Mouse (Mus musculus) neural tube, embryonic 13.5 days (tissue): ENCODE results near the gene Cntn5. TPM values are rescaled to one million over a fixed set of nuclear protein-coding genes. Genes with fewer than 3 reads are reported as not detected.
A peak's percentile ranks its signal among the peaks of the same experiment; 100 is the strongest.

ENCODE experiments used
- ATAC-seq: fragments of 200-750 bp; cut with Nextera tagmentation; 2 replicates; pipeline ENCODE4 v1.8.0; 2017; ENCODE audit warnings: low read depth, mild to moderate bottlenecking, moderate TSS enrichment, moderate library complexity
- H3K27ac ChIP-seq: fragments of 300-500 bp; sonication (generic); replicated peaks from 2 replicates; pipeline ENCODE4 v1.5.1; 2015; ENCODE audit warnings: moderate library complexity, mild to moderate bottlenecking, inconsistent platforms
- H3K27me3 ChIP-seq: fragments of 300-500 bp; sonication (generic); 2 replicates; pipeline ENCODE4 v1.6.1; 2015; ENCODE audit warnings: mild to moderate bottlenecking, inconsistent platforms
- H3K36me3 ChIP-seq: fragments of 300-500 bp; sonication (generic); 2 replicates; pipeline ENCODE4 v1.6.1; 2015; ENCODE audit warnings: mild to moderate bottlenecking, inconsistent platforms
- H3K4me1 ChIP-seq: fragments of 300-500 bp; sonication (generic); replicated peaks from 2 replicates; pipeline ENCODE4 v1.6.1; 2015; ENCODE audit warnings: inconsistent platforms
- H3K4me2 ChIP-seq: fragments of 300-500 bp; sonication (generic); 2 replicates; pipeline ENCODE4 v1.6.1; 2015; ENCODE audit warnings: inconsistent platforms, mild to moderate bottlenecking, moderate library complexity
- H3K4me3 ChIP-seq: fragments of 300-500 bp; sonication (generic); 2 replicates; pipeline ENCODE4 v1.5.1; 2015; ENCODE audit warnings: mild to moderate bottlenecking, inconsistent platforms
- H3K9ac ChIP-seq: fragments of 300-500 bp; sonication (generic); 2 replicates; pipeline ENCODE4 v1.6.1; 2015; ENCODE audit warnings: moderate library complexity, mild to moderate bottlenecking, inconsistent platforms
- H3K9me3 ChIP-seq: fragments of 300-500 bp; sonication (generic); 2 replicates; pipeline ENCODE4 v1.6.1; 2016; ENCODE audit warnings: inconsistent platforms
- WGBS: fragments of 180-500 bp; shearing (Covaris S2); methylation state at CpG from one replicate; pipeline ENCODE4 v1.1.7; 2015; 5-methylcytosine and 5-hydroxymethylcytosine counted together
- polyA plus RNA-seq: library from polyadenylated mRNA; unstranded; fragments of >200 nt; fragmentation: Nextera tagmentation; extraction: Ambion mirVana; gene quantifications from 2 replicates; pipeline ENCODE4 v1.2.1, GENCODE M21; 2015

The Cntn5 gene
- polyA plus RNA-seq, 1 experiment from 2014 or later, result 14.4 TPM

GRCm38 (mm10) chr9:9859323-9859722 lies 1045.3 kb downstream of the Cntn5 start:
- no peak overlapping the region for H3K4me3 ChIP-seq
- H3K27me3 ChIP-seq, result no peaks in the 10 kb centered on the region
- no peak overlapping the region for H3K27ac ChIP-seq
- H3K36me3 ChIP-seq, result no peaks in the 10 kb centered on the region
- no peaks in the 10 kb centered on the region for H3K9me3 ChIP-seq
- no peaks in the 10 kb centered on the region for H3K4me1 ChIP-seq
- no peak overlapping the region for H3K9ac ChIP-seq
- 70% methylated on average over 1 of the region's 1 CpGs for WGBS
- H3K4me2 ChIP-seq, result no peak overlapping the region
- ATAC-seq, result no peak

- no peak overlapping the region for H3K27ac ChIP-seq
- no peak overlapping the region for H3K4me2 ChIP-seq
- no peaks in the 10 kb centered on the region for H3K36me3 ChIP-seq
- 49% methylated on average over 1 of the region's 1 CpGs for WGBS
- no peaks in the 10 kb centered on the region for H3K9me3 ChIP-seq
- H3K4me3 ChIP-seq, result no peak overlapping the region
- H3K9ac ChIP-seq, result no peak overlapping the region
- no peaks in the 10 kb centered on the region for H3K4me1 ChIP-seq
- ATAC-seq, result no peak
- no peaks in the 10 kb centered on the region for H3K27me3 ChIP-seq
These were observed 1049.8 kb downstream of the Cntn5 start for GRCm38 (mm10) chr9:9854791-9855190.

DNA sequence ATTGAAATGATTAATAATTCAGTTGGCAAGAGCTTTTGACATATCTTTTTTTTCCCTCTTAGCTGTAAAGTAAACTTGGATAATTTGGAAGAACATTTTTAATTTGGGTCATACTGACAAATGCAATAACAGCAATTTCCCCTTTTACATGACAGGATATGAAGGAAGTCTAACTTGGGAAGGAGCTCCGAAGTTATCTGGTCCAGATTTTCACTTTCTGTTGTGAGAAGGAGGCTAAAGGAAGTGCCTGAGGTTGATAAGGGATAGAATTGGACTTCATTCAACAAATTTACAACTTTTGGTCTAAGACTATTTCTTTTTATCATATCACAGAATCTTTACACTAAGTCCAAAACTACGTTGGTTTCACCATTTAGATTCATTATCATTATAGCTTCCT lies 1074.3 kb downstream of the Cntn5 start:
- Histone ChIP-seq H3K27me3 (no peaks in the 10 kb centered on the region), H3K9me3 (no peaks in the 10 kb centered on the region), H3K4me1 (no peaks in the 10 kb centered on the region), H3K27ac (no peak overlapping the region), H3K36me3 (no peaks in the 10 kb centered on the region), H3K9ac (no peak overlapping the region), H3K4me2 (no peak overlapping the region), H3K4me3 (no peak overlapping the region)
- WGBS, result 85% methylated on average over 2 of the region's 2 CpGs
- no peak for ATAC-seq

DNA sequence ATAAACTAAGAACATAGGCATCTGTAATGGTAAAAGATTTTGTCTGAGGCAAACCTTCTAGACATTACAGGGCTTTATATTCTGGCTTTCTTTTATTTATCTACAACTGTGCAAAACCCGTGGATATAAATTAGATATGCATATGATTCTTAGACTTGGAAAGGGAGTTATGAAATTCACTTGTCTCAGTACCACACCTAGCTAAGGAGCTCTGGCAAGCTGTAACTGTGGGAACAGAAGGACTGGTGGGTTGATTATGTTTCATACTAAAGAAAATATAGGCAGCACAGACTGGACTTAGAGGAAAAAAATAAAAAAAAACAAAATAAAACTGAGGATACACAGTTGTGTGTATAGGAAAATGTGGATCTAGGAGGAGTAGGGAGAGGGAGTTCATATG lies 1084.6 kb downstream of the Cntn5 start:
- 84% methylated on average over 1 of the region's 1 CpGs for WGBS
- no peak overlapping the region for H3K9ac ChIP-seq
- no peak for ATAC-seq
- H3K36me3 ChIP-seq, result no peaks in the 10 kb centered on the region
- H3K4me2 ChIP-seq, result no peak overlapping the region
- no peak overlapping the region for H3K27ac ChIP-seq
- no peaks in the 10 kb centered on the region for H3K27me3 ChIP-seq
- no peaks in the 10 kb centered on the region for H3K4me1 ChIP-seq
- no peak overlapping the region for H3K4me3 ChIP-seq
- no peaks in the 10 kb centered on the region for H3K9me3 ChIP-seq

DNA sequence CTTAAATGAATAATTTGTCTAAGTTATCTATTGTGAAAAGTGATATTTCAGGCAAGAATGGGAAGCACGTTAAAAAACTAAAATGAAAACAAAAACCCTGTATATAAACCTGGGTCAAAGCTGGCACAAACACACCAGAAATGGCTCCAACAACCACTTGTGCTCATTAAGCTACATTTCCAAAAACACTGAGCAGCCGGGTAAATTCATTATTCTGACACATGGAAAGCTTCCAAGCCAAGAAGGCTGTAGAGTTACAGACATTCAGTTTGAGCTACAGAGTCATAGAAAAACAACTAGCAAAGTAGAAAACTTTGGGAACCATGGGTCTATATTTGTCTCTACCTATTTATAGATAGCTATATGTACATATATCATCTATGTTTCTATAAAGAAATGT lies 1087.1 kb downstream of the Cntn5 start:
- no peak overlapping the region for H3K9ac ChIP-seq
- no peaks in the 10 kb centered on the region for H3K4me1 ChIP-seq
- 87% methylated on average over 2 of the region's 2 CpGs for WGBS
- no peak overlapping the region for H3K27ac ChIP-seq
- no peaks in the 10 kb centered on the region for H3K36me3 ChIP-seq
- ATAC-seq, result no peak
- no peak overlapping the region for H3K4me3 ChIP-seq
- H3K27me3 ChIP-seq, result no peaks in the 10 kb centered on the region
- no peak overlapping the region for H3K4me2 ChIP-seq
- H3K9me3 ChIP-seq, result no peaks in the 10 kb centered on the region

DNA sequence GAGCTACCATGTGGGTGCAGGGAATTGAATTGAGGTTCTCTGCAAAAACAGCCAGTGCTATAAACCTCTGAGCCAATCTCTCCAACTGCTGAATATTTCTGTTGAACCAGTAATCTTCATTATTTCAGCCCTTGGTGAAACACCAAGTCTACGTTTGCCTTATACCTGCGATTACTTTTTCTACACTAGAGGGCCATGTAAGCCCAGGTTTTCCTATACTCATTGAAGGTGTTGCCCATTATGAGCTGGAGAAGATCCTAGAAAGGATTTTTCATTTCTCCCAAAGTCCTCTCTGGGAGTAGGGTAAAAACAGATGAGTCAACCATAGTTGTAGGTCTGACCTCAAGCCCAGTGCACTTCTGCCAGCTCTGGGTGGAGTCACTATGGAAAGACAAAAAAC lies 1105.0 kb downstream of the Cntn5 start:
- no peak for ATAC-seq

GRCm38 (mm10) chr9:9783680-9784079 lies 1120.9 kb downstream of the Cntn5 start:
- Histone ChIP-seq H3K9ac (no peak overlapping the region), H3K4me2 (no peak overlapping the region), H3K9me3 (no peaks in the 10 kb centered on the region), H3K27me3 (no peaks in the 10 kb centered on the region), H3K36me3 (no peaks in the 10 kb centered on the region), H3K4me1 (0 out of 2 replicates have a peak, but pooled peaks cover 3% of the 10 kb centered on the region), H3K4me3 (no peak overlapping the region), H3K27ac (no peak overlapping the region)
- 65% methylated on average over 3 of the region's 3 CpGs for WGBS
- no peak for ATAC-seq

More for the DNA sequence above, 1105.0 kb downstream of the Cntn5 start:
- WGBS, result 87% methylated on average over 2 of the region's 2 CpGs
- no peak overlapping the region for H3K4me2 ChIP-seq
- H3K9ac ChIP-seq, result no peak overlapping the region
- no peak overlapping the region for H3K27ac ChIP-seq
- no peaks in the 10 kb centered on the region for H3K36me3 ChIP-seq
- no peaks in the 10 kb centered on the region for H3K27me3 ChIP-seq
- no peaks in the 10 kb centered on the region for H3K9me3 ChIP-seq
- no peak overlapping the region for H3K4me3 ChIP-seq
- no peaks in the 10 kb centered on the region for H3K4me1 ChIP-seq

DNA sequence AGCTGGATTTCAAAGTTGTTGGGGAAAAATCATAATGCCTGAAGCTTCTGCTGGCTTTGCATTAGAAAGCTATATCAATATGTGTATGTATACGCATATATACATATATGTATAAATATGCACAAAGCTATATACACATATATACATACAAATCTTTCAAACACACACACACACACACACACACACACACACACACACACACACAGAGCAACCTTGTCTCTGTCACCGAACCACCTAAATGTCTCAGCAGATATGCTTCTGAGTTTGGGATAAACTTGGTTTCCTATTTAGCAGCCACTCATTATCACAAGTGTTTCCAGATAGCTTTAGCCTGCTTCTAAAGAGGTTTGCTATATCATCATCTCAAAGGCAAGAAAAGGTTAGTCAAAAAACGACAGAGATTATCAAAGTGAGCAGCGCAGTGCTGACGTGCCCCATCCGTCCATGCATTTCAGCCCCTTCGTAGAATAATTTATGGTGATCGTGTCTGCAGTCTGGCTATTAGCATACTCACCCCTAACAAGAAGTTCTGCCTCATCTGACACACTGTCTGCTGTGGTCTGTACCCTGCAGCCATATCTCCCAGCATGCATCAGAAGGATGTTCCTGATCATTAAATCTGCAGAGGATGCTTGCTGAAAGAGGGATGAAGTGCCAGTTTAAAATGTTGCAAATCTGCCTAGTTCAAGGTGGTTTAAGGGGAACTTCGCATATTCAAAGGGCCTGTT lies 1123.3 kb downstream of the Cntn5 start:
- no peaks in the 10 kb centered on the region for H3K36me3 ChIP-seq
- no peaks in the 10 kb centered on the region for H3K27me3 ChIP-seq
- ATAC-seq, result peak; percentile 71
- no peak overlapping the region for H3K4me3 ChIP-seq
- H3K9ac ChIP-seq, result no peak overlapping the region
- no peak overlapping the region for H3K4me2 ChIP-seq
- no peak overlapping the region for H3K27ac ChIP-seq
- WGBS, result 54% methylated on average over 9 of the region's 9 CpGs
- 0 out of 2 replicates have a peak, but pooled peaks cover 3% of the 10 kb centered on the region for H3K4me1 ChIP-seq
- no peaks in the 10 kb centered on the region for H3K9me3 ChIP-seq

DNA sequence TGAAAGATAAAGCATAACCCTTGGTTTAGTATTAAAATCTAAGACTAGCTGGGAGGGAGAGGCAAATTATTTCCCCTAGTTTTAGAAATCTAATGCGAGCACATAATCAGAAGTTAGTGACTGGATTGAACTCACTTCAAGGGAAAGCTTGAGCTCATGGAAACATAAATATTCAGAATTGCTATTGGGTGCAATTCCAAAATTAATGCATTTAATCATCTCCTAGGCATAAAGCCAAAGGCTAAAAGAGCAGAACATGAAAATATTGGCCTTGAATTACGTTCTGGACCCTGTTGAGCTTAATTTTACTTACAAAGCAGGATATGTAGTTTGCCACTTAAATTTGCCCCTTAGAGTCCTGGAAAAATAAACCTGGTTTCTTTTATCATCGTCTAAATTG lies 1124.9 kb downstream of the Cntn5 start:
- Histone ChIP-seq H3K27me3 (no peaks in the 10 kb centered on the region), H3K9ac (no peak overlapping the region), H3K4me2 (no peak overlapping the region), H3K4me1 (0 out of 2 replicates have a peak, but pooled peaks cover 3% of the 10 kb centered on the region), H3K36me3 (no peaks in the 10 kb centered on the region), H3K9me3 (no peaks in the 10 kb centered on the region), H3K27ac (no peak overlapping the region), H3K4me3 (no peak overlapping the region)
- WGBS, result 75% methylated on average over 3 of the region's 3 CpGs
- no peak for ATAC-seq

- WGBS, result 80% methylated on average over 2 of the region's 2 CpGs
- no peak overlapping the region for H3K9ac ChIP-seq
- no peaks in the 10 kb centered on the region for H3K27me3 ChIP-seq
- no peak overlapping the region for H3K4me3 ChIP-seq
- ATAC-seq, result no peak
- H3K27ac ChIP-seq, result no peak overlapping the region
- no peaks in the 10 kb centered on the region for H3K4me1 ChIP-seq
- no peaks in the 10 kb centered on the region for H3K9me3 ChIP-seq
- no peak overlapping the region for H3K4me2 ChIP-seq
- H3K36me3 ChIP-seq, result no peaks in the 10 kb centered on the region
These were observed 1133.8 kb downstream of the Cntn5 start for GRCm38 (mm10) chr9:9770777-9771176.

- H3K27ac ChIP-seq, result no peak overlapping the region
- H3K4me1 ChIP-seq, result no peaks in the 10 kb centered on the region
- no peaks in the 10 kb centered on the region for H3K27me3 ChIP-seq
- H3K36me3 ChIP-seq, result no peaks in the 10 kb centered on the region
- ATAC-seq, result no peak
- H3K9me3 ChIP-seq, result no peaks in the 10 kb centered on the region
- H3K4me3 ChIP-seq, result no peak overlapping the region
- H3K4me2 ChIP-seq, result no peak overlapping the region
- H3K9ac ChIP-seq, result no peak overlapping the region
These were observed 1134.9 kb downstream of the Cntn5 start for GRCm38 (mm10) chr9:9769659-9770058.

DNA sequence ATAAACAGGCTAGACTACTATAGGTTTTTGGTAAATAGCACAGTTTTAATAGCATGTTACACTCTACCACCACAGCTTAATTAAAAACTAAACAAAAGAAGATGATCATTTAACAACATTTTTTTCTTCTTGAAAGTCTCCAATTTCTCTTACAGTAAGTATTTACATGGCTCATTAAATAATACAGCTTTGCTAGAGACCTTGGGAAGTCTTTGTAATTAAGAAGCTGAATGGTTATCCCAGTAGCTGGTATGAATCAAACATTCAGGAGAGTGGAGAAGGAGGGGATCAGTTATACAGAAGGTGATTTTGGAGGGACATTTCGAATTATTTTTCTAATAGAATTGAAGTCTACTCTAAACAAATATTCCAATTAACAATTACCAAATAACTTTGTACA lies 1186.4 kb downstream of the Cntn5 start:
- H3K27me3 ChIP-seq, result no peaks in the 10 kb centered on the region
- H3K36me3 ChIP-seq, result no peaks in the 10 kb centered on the region
- no peaks in the 10 kb centered on the region for H3K9me3 ChIP-seq
- no peaks in the 10 kb centered on the region for H3K4me1 ChIP-seq
- H3K27ac ChIP-seq, result no peak overlapping the region
- 79% methylated on average over 1 of the region's 1 CpGs for WGBS
- no peak overlapping the region for H3K4me2 ChIP-seq
- H3K4me3 ChIP-seq, result no peak overlapping the region
- H3K9ac ChIP-seq, result no peak overlapping the region
- no peak for ATAC-seq

- Histone ChIP-seq H3K36me3 (no peaks in the 10 kb centered on the region), H3K9ac (no peak overlapping the region), H3K4me2 (no peak overlapping the region), H3K4me1 (peaks cover 1% of the 10 kb centered on the region; the same call in 1 of the 2 replicates), H3K9me3 (no peaks in the 10 kb centered on the region), H3K27ac (no peak overlapping the region), H3K4me3 (no peak overlapping the region), H3K27me3 (no peaks in the 10 kb centered on the region)
- 91% methylated on average over 5 of the region's 5 CpGs for WGBS
- no peak for ATAC-seq
These were observed 1195.9 kb downstream of the Cntn5 start for GRCm38 (mm10) chr9:9708671-9709070.
